Mouse (Mus musculus) gastrocnemius, adult 8-10 months (tissue): ENCODE measurements around the gene 1810010D01Rik. TPM values are rescaled to one million over a fixed set of nuclear protein-coding genes. Genes with fewer than 3 reads are reported as not detected.

Source experiments
- DNase-seq, 2 experiments: peaks; one replicate each; pipeline ENCODE4 v3.0.0; 2022; ENCODE audit warnings: low spot score in 2 of 2
- total RNA-seq, 4 experiments: library from RNA; stranded (reverse); gene quantifications; 2 replicates each; pipeline ENCODE4 v1.2.4; 2022

The 1810010D01Rik gene
- total RNA-seq, 4 experiments from 2014 or later, result not detected

DNA sequence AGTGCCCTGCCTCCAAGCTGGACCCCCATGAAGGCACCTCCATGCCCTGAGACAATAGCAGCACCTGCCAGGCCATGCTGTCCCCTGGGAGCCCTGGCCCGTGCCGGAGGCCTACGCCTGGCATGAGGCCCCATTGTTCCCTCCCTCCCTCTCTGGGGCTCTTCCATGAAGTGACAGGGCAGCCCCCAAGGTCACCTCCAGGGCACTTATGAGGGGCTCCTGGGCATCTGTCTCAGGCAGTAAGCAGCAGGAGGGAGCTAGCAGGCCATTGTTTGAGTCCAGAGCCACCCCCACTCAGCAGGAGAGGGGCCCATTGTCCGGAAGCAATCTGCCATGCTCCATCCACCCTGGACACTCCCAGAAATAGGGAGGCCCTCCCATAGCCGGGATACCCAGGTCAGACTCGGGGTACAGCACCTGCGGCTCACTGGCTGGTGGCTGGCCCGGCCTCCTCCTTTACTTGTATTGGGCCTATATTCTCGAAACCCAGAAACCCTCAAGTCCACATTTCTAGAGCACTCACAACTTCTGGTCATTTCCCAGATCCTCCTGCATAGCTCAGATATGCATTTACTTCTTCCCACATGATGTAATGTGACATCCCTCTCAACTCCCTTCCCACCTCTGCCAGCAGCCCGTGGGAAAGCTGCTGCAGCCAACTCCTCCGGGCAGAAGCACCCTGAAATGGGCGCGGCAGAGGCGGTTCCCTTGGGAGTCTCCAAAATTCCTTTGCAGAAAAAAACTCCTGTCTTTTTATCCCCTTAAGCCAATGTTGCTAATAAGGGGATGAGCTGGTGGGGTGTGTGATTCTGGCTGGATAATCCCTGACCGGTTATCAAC is 30.9 kb downstream of the 1810010D01Rik start:
- DNase-seq, result no peak

DNA sequence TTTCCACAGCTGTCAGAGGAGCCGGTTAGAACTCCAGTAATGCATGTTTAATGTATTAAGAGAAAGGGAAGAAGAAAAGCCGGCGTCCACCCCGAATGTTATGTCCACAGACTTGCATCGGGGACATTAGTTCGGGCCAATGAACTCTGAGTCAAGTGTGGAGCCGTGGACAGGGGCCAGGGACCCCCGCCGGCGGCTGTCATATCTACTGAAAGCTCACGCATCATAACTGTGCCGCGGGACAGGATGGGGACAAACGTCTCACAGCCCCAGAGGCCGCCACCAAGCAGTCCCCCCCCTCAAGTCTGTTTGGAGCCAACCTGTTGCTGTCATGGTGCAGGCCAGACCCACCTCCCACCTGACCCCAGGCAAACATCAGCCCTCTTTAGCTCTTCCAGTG is 34.4 kb downstream of the 1810010D01Rik start:
- no peak for DNase-seq

DNA sequence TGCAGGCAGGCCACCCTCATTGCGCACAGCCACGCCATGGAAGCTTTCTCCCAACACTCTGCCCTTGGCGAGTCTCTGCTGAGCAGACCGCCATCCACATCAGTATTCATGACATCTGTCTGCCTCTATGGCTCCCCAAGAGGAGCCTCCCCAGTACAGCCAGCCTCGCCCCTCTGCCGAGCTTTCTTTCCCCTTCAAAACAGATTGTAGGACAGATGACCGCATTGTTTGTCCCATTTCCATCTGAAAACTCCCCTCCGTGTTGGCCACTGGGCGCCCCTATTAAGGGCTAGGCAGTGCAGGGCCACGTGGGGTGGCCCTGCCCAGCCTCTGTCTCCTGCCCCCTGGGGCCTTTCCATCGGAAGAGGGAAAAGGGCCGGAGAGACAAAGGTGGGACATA is 34.8 kb downstream of the 1810010D01Rik start:
- no peak for DNase-seq

DNA sequence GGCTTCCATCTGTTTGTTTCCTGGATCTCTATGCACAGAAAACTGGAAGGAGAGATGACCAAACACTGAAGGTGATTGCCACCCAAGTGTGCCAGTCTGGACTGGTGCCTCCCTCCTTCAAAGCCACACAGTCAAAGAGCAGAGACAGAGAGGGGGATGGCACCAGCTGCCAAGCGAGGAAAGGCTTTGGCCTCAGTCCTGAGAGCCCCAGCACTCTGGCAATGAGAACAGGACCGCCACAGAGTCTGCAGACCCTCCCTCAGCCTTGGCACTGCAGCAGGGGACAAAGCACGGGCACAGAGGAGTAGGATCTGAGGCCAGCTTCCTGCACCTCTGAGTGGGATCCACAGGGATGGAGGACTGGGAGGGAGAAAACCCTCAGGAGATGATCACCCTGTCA is 38.2 kb downstream of the 1810010D01Rik start:
- no peak for DNase-seq

DNA sequence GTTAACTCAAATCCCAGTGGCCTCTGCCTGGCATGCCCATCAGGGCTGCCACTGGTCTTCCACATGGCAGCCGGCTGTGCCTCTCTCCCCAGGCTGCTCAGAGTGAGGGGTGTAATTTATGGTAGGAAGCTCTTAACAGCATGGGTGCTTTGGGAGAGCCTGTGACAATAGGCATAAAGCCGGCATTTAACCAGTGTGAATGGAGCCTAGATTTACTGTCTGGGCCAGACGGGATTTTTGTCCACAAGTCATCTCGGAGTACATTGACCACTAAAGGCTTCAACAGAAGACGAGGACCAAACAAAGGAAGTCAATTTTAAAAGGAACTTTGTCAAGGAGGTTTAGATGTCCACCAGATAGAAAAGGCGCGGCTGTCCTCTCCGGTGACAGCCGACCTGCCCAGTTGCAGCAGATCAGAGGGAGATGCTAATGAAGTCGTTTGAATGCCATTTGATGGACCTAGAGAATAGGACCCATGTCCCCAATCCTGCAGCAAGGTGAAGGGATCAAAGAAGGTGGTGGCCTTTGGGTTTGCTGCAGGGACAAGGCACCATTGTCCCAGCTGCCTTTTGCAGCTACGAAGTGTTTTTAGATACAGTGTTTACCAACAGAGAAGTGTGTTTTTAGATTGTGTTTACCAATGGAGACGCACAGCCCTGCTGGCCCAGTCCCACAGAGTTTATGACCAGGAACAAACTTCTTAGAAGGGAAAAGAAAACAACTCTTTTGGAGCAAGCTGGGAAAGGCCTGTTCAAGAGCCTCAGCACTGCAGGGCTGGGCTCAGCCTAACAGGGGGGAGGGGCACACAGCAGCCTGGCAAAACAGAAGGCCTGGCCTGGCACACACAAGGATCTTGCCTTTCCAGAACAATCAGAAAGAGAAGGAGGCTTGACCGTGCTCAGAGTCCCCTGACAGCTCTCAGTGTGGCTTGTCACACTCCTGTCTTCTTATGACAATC is 48.4 kb downstream of the 1810010D01Rik start:
- DNase-seq, result no peak

Other genes with a start within 250 kb of the 1810010D01Rik start
- gene Tpcn2, start 75.9 kb upstream of the 1810010D01Rik start, total RNA-seq, result 1 to 10 TPM in 2 of 4 experiments, under 1 TPM in 2; 0.70 to 1.4 (median 0.90) TPM
- gene Mrgprf, start 92.7 kb upstream of the 1810010D01Rik start, total RNA-seq, result 1 to 10 TPM in 3 of 4 experiments, under 1 TPM in 1; 0.94 to 1.5 (median 1.2) TPM
- gene Mrgprd, start 106.7 kb upstream of the 1810010D01Rik start, total RNA-seq, result not detected